Mouse (Mus musculus): Measurements from ENCODE around the gene Wbp2nl. TPM values are rescaled to one million over a fixed set of nuclear protein-coding genes. Genes with fewer than 3 reads are reported as not detected.
A peak's percentile ranks its signal among the peaks of the same experiment; 100 is the strongest.

Wbp2nl gene
- total and polyA plus RNA-seq, 3 experiments, result not detected

DNA sequence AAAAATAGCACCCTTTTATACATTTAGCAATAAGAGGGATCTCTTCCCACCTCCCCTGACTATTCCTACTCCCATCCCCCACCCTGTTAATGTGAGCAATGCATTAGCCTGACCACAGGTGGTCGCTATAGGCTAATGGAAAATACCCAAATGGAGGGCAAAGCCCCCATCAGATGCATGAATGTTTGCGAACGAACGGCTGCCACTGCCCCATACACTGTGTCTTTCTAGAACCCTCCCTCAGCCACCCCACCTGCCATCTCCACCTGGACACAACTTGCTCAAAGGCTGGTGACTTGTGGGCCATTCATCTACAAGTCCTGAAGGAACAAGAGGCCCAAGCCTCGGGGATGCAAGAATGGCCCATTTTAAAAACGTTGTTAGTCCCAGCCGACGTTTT is 4.7 kb upstream of the Wbp2nl start:
- no peak overlapping the region for H3K4me2 ChIP-seq (ENCODE audit: insufficient read depth, low read depth, poor library complexity, severe bottlenecking)
- no peak overlapping the region for H3K9ac ChIP-seq (ENCODE audit: insufficient read depth, low read depth)
- no peaks in the 10 kb centered on the region for H3K4me1 ChIP-seq (ENCODE audit: control insufficient read depth in 1 of 2, insufficient read depth in 2 of 2)
- H3K9me3 ChIP-seq (replicated peaks; ENCODE audit: low read length), result peaks cover 2% of the 10 kb centered on the region
- no peak overlapping the region for H3K27ac ChIP-seq (ENCODE audit: insufficient read depth, low read depth)
- DNase-seq (ENCODE audit: extremely low read depth), result no peak
- dilution Hi-C loops (cut with MboI; ENCODE audit: extremely low pct_ligation_motif_present, extremely low pct_unique_long_range_greater_than_20kb, low sequenced_read_pairs), result no loop called here
- in situ Hi-C loops (cut with MboI; ENCODE audit: low pct_ligation_motif_present, low pct_unique_long_range_greater_than_20kb, low sequenced_read_pairs), result loop anchor here (25.0 kb wide), 1 partner anchor 493 kb away; the partner anchor contains the start of gene Cyp2d26
- no peaks in the 10 kb centered on the region for H3K36me3 ChIP-seq (replicated peaks in 1 of 2; ENCODE audit: control insufficient read depth in 1 of 2, insufficient read depth in 1 of 2, low read length in 1 of 2)
- H3K79me2 ChIP-seq (replicated peaks; ENCODE audit: control insufficient read depth, extremely low read depth, insufficient read depth, poor library complexity, severe bottlenecking), result no peaks in the 10 kb centered on the region
- H3K27me3 ChIP-seq (replicated peaks), result peaks cover 64% of the 10 kb centered on the region
- no peak overlapping the region for H3K4me3 ChIP-seq (replicated peaks in 1 of 3; ENCODE audit: low read depth in 2 of 3, low read length in 2 of 3, poor library complexity in 1 of 3)
- TF ChIP-seq RAD21 (IDR thresholded peaks at IDR 0.05; ENCODE audit: low read depth, low read length) (peak; percentile 60), E2F4 (IDR thresholded peaks at IDR 0.05; ENCODE audit: insufficient replicate concordance, low read depth, low read length) (no peak), CTCF (conservative IDR thresholded peaks at IDR 0.05 in 1 of 2, IDR thresholded peaks at IDR 0.05 in 1 of 2; ENCODE audit: low read depth in 2 of 2, low read length in 2 of 2) (peak in 1 of 2 experiments; percentile 65; a peak in 2 of 4 replicates), SMC3 (IDR thresholded peaks at IDR 0.05; ENCODE audit: low read depth, low read length) (peak; percentile 29)

DNA sequence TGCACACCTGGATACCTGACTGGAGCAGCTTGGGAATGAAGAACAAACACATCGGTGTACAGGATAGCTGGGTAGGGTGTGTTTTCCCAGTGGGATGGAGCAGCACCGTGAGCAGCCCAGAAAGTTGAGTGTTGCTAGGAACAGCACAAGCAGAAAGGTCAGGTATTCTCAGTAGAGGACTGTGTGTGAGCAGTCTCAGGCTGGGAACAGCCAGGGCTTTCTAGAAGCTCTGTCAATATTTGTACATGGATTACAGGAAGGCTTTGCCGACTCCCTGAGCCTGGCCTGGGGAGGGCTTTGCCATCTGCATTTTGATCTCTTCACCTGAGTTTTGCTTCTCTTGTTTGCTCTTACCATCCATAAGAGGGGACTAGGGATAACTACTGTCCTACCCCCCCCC is 8.4 kb downstream of the Wbp2nl start:
- no peak for DNase-seq (ENCODE audit: extremely low read depth)
- H3K4me3 ChIP-seq (replicated peaks in 1 of 3; ENCODE audit: low read depth in 2 of 3, low read length in 2 of 3, poor library complexity in 1 of 3), result no peak overlapping the region
- H3K9me3 ChIP-seq (replicated peaks; ENCODE audit: low read length), result peaks cover 2% of the 10 kb centered on the region
- in situ Hi-C loops (cut with MboI; ENCODE audit: low pct_ligation_motif_present, low pct_unique_long_range_greater_than_20kb, low sequenced_read_pairs), result no loop called here
- no peaks in the 10 kb centered on the region for H3K4me1 ChIP-seq (ENCODE audit: control insufficient read depth in 1 of 2, insufficient read depth in 2 of 2)
- TF ChIP-seq KAT2A (IDR thresholded peaks at IDR 0.05; ENCODE audit: insufficient replicate concordance, low read length) (no peak), CTCF (conservative IDR thresholded peaks at IDR 0.05 in 1 of 2, IDR thresholded peaks at IDR 0.05 in 1 of 2; ENCODE audit: low read depth in 2 of 2, low read length in 2 of 2) (no peak), GABPA (IDR thresholded peaks at IDR 0.05; ENCODE audit: insufficient replicate concordance, low read depth, low read length) (no peak)
- H3K27me3 ChIP-seq (replicated peaks), result peaks cover 62% of the 10 kb centered on the region
- no peak overlapping the region for H3K9ac ChIP-seq (ENCODE audit: insufficient read depth, low read depth)
- H3K27ac ChIP-seq (ENCODE audit: insufficient read depth, low read depth), result no peak overlapping the region
- no peak overlapping the region for H3K4me2 ChIP-seq (ENCODE audit: insufficient read depth, low read depth, poor library complexity, severe bottlenecking)
- H3K79me2 ChIP-seq (replicated peaks; ENCODE audit: control insufficient read depth, extremely low read depth, insufficient read depth, poor library complexity, severe bottlenecking), result no peaks in the 10 kb centered on the region
- dilution Hi-C loops (cut with MboI; ENCODE audit: extremely low pct_ligation_motif_present, extremely low pct_unique_long_range_greater_than_20kb, low sequenced_read_pairs), result no loop called here
- H3K36me3 ChIP-seq (replicated peaks in 1 of 2; ENCODE audit: control insufficient read depth in 1 of 2, insufficient read depth in 1 of 2, low read length in 1 of 2), result no peaks in the 10 kb centered on the region

- H3K4me1 ChIP-seq (ENCODE audit: control insufficient read depth in 1 of 2, insufficient read depth in 2 of 2), result no peaks in the 10 kb centered on the region
- peaks cover 2% of the 10 kb centered on the region for H3K9me3 ChIP-seq (replicated peaks; ENCODE audit: low read length)
- H3K9ac ChIP-seq (ENCODE audit: insufficient read depth, low read depth), result no peak overlapping the region
- H3K79me2 ChIP-seq (replicated peaks; ENCODE audit: control insufficient read depth, extremely low read depth, insufficient read depth, poor library complexity, severe bottlenecking), result no peaks in the 10 kb centered on the region
- no peak overlapping the region for H3K4me2 ChIP-seq (ENCODE audit: insufficient read depth, low read depth, poor library complexity, severe bottlenecking)
- H3K27me3 ChIP-seq (replicated peaks), result peaks cover 70% of the 10 kb centered on the region
- TF ChIP-seq USF2 (conservative IDR thresholded peaks at IDR 0.05; ENCODE audit: low read depth, low read length) (no peak), GABPA (IDR thresholded peaks at IDR 0.05; ENCODE audit: insufficient replicate concordance, low read depth, low read length) (no peak), JUN (IDR thresholded peaks at IDR 0.05; ENCODE audit: insufficient read depth, low read depth, low read length) (no peak), CHD1 (IDR thresholded peaks at IDR 0.05; ENCODE audit: low read depth, low read length) (no peak), ZC3H11A (IDR thresholded peaks at IDR 0.05; ENCODE audit: low read depth, low read length) (no peak), CTCF (conservative IDR thresholded peaks at IDR 0.05 in 1 of 2, IDR thresholded peaks at IDR 0.05 in 1 of 2; ENCODE audit: low read depth in 2 of 2, low read length in 2 of 2) (no peak), JUND (conservative IDR thresholded peaks at IDR 0.05; ENCODE audit: low read depth, low read length) (no peak), SIN3A (IDR thresholded peaks at IDR 0.05; ENCODE audit: low read length) (no peak), POLR2A (IDR thresholded peaks at IDR 0.05; ENCODE audit: low read depth, low read length) (no peak), UBTF (IDR thresholded peaks at IDR 0.05; ENCODE audit: low read depth, low read length) (no peak), BHLHE40 (IDR thresholded peaks at IDR 0.05; ENCODE audit: low read depth, low read length) (no peak), MXI1 (IDR thresholded peaks at IDR 0.05; ENCODE audit: low read depth, low read length) (no peak), ETS1 (conservative IDR thresholded peaks at IDR 0.05; ENCODE audit: low read depth, low read length) (no peak), ZNF384 (IDR thresholded peaks at IDR 0.05; ENCODE audit: low read depth, low read length) (no peak), MEF2A (IDR thresholded peaks at IDR 0.05; ENCODE audit: borderline replicate concordance, low read depth, low read length) (no peak), MYC (IDR thresholded peaks at IDR 0.05; ENCODE audit: low read depth, low read length) (no peak), MAX (IDR thresholded peaks at IDR 0.05; ENCODE audit: low read length) (no peak), HCFC1 (IDR thresholded peaks at IDR 0.05; ENCODE audit: low read depth, low read length) (no peak)
- H3K27ac ChIP-seq (ENCODE audit: insufficient read depth, low read depth), result no peak overlapping the region
- in situ Hi-C loops (cut with MboI; ENCODE audit: low pct_ligation_motif_present, low pct_unique_long_range_greater_than_20kb, low sequenced_read_pairs) (no loop called here), dilution Hi-C loops (cut with MboI; ENCODE audit: extremely low pct_ligation_motif_present, extremely low pct_unique_long_range_greater_than_20kb, low sequenced_read_pairs) (no loop called here)
- no peaks in the 10 kb centered on the region for H3K36me3 ChIP-seq (replicated peaks in 1 of 2; ENCODE audit: control insufficient read depth in 1 of 2, insufficient read depth in 1 of 2, low read length in 1 of 2)
- H3K4me3 ChIP-seq (replicated peaks in 1 of 3; ENCODE audit: low read depth in 2 of 3, low read length in 2 of 3, poor library complexity in 1 of 3), result no peak overlapping the region
- DNase-seq (ENCODE audit: extremely low read depth), result no peak
These were observed 9.7 kb downstream of the Wbp2nl start for GRCm38 (mm10) chr15:82308416-82308815.
